Mouse (Mus musculus): ENCODE results near the gene Dock1. TPM values are rescaled to one million over a fixed set of nuclear protein-coding genes. Genes with fewer than 3 reads are reported as not detected.
A peak's percentile ranks its signal among the peaks of the same experiment; 100 is the strongest.

Dock1 gene
- polyA plus RNA-seq, 1 experiment, result 14.3 TPM

DNA sequence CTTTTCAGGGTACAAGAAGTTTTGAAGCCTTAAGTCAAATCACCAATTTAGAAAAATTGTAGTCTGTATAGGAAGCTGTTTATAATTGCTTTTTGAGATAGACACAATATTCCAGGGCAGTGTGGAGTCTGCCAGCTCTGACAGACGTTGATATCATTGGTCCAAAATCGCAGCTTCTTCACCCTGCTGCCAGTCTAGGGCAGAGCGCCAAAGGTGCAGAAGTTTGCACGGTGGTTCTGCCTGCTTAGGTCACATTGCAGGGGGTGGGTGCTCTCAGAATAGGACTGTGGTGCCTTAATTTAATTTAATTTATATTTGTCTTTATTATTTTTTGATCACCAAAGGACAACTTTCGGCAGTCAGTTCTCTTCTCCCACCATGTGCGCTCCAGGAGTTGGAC, 288.6 kb downstream of the Dock1 start:
- no peaks in the 10 kb centered on the region for H3K4me1 ChIP-seq (ENCODE audit: control insufficient read depth, insufficient read depth, low read length)
- H3K4me3 ChIP-seq (ENCODE audit: insufficient read depth, low read length), result no peak overlapping the region
- TF ChIP-seq CTCF (IDR thresholded peaks at IDR 0.05; ENCODE audit: extremely low read depth, insufficient read depth, low read length) (no peak), POLR2A (IDR thresholded peaks at IDR 0.05; ENCODE audit: extremely low read depth, insufficient read depth, low read length) (no peak)
- no peak overlapping the region for H3K27ac ChIP-seq (ENCODE audit: insufficient read depth, low read length)

DNA sequence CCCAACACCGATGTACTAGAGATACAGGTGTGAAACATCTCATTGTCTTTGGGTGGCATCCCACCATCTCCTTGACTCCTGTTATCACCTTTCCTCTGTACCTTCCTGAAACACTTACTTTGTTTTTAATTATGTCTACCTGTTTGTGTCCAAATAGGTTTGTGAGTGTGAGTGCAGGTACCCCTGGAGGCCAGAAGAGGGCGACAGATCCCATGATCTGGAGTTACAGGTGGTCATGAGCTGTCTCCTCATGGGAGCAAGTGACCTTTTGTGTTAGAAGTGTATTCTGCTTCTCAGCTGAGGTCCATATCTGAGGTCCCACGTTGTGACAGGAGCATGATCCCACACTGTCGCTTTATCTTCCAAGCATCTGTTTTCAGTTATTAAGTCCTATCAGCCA, 290.4 kb downstream of the Dock1 start:
- no peak overlapping the region for H3K4me3 ChIP-seq (ENCODE audit: insufficient read depth, low read length)
- TF ChIP-seq POLR2A (IDR thresholded peaks at IDR 0.05; ENCODE audit: extremely low read depth, insufficient read depth, low read length), result no peak
- peak; percentile 32; the same call in 1 of the 2 replicates for TF ChIP-seq CTCF (IDR thresholded peaks at IDR 0.05; ENCODE audit: extremely low read depth, insufficient read depth, low read length)
- H3K27ac ChIP-seq (ENCODE audit: insufficient read depth, low read length), result no peak overlapping the region
- no peaks in the 10 kb centered on the region for H3K4me1 ChIP-seq (ENCODE audit: control insufficient read depth, insufficient read depth, low read length)

DNA sequence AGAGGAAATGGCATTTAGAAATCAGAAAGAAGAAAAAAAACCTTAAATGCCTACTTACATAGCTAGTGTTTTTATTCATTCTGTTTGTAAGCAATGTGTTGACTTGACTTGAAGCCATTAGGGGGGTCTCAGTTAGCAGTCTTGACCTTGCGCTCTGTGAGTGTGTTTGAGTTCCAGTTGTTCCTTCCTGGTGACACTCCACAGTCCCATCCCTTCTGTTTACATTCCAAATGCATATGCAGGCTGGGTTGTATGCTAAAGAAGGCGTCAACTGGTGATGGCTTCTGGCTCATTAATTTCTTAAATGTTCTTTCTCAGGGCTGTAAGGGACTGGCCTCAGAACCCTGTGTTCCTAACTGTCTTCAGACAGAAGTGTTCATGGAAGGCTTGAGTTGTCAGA, 291.2 kb downstream of the Dock1 start:
- H3K27ac ChIP-seq (ENCODE audit: insufficient read depth, low read length), result no peak overlapping the region
- H3K4me1 ChIP-seq (ENCODE audit: control insufficient read depth, insufficient read depth, low read length), result no peaks in the 10 kb centered on the region
- no peak overlapping the region for H3K4me3 ChIP-seq (ENCODE audit: insufficient read depth, low read length)
- no peak for TF ChIP-seq CTCF (IDR thresholded peaks at IDR 0.05; ENCODE audit: extremely low read depth, insufficient read depth, low read length)
- no peak for TF ChIP-seq POLR2A (IDR thresholded peaks at IDR 0.05; ENCODE audit: extremely low read depth, insufficient read depth, low read length)

DNA sequence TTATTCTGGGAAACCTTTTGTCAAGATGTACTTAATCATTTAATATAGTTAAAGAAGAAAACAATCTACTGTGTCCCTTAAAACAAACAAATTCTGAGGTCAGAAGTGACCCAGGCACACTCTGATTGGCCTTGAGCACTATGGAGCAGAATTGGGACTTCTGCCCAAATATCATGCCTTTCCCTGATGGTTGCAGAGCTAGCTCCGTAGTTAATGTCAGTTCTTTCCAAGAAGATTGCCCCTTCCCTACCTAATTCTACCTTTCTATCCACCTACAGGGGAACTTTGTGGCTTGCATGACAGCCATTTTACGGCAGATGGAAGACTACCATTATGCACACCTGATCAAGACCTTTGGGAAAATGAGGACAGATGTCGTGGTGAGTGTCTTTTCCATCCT, 319.8 kb downstream of the Dock1 start:
- Histone ChIP-seq H3K27ac (ENCODE audit: insufficient read depth, low read length) (no peak overlapping the region), H3K4me1 (ENCODE audit: control insufficient read depth, insufficient read depth, low read length) (no peaks in the 10 kb centered on the region), H3K4me3 (ENCODE audit: insufficient read depth, low read length) (no peak overlapping the region)
- TF ChIP-seq POLR2A (IDR thresholded peaks at IDR 0.05; ENCODE audit: extremely low read depth, insufficient read depth, low read length), result no peak
- TF ChIP-seq CTCF (IDR thresholded peaks at IDR 0.05; ENCODE audit: extremely low read depth, insufficient read depth, low read length), result no peak

DNA sequence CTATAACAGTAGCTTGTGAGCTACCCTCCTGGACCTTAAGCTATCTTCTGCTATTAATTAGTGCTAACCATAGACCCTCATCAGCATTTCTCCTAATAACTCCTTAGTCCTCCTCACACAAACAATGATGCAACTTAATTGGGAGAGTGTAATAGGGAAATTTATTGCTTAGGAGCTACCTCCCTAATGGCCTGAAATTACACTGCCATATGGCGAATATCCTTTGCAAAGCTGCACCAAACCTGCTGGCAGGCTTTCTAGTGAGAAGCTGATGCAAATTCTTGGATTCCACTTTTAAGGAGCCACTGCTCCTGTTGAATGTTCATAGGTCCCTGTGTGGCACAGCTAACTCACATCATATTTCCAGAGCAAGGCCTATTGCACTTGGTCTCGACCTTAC, 320.5 kb downstream of the Dock1 start:
- Histone ChIP-seq H3K4me3 (ENCODE audit: insufficient read depth, low read length) (no peak overlapping the region), H3K27ac (ENCODE audit: insufficient read depth, low read length) (no peak overlapping the region), H3K4me1 (ENCODE audit: control insufficient read depth, insufficient read depth, low read length) (no peaks in the 10 kb centered on the region)
- TF ChIP-seq POLR2A (IDR thresholded peaks at IDR 0.05; ENCODE audit: extremely low read depth, insufficient read depth, low read length), result no peak
- TF ChIP-seq CTCF (IDR thresholded peaks at IDR 0.05; ENCODE audit: extremely low read depth, insufficient read depth, low read length), result no peak

DNA sequence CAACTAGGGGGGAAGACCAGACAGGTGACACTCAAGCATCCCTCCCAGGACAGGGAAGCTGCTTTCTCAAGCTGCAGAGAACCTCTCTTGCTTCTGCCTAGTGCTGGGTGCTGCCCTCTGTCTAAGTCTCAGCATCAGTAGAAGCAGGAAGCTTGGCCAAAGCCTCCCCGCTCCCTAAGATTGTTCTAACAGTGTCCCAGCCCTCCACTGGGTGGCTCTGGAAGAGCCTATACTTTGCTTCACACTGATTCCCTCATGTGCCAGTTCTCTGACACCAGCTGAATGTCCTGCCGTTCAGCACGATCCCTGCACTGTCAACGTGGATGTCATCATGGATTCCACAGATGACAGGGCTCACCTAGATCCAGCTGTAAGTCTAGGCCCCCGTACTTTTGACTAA, 324.5 kb downstream of the Dock1 start:
- TF ChIP-seq POLR2A (IDR thresholded peaks at IDR 0.05; ENCODE audit: extremely low read depth, insufficient read depth, low read length) (no peak), CTCF (IDR thresholded peaks at IDR 0.05; ENCODE audit: extremely low read depth, insufficient read depth, low read length) (no peak)
- Histone ChIP-seq H3K4me1 (ENCODE audit: control insufficient read depth, insufficient read depth, low read length) (no peaks in the 10 kb centered on the region), H3K27ac (ENCODE audit: insufficient read depth, low read length) (no peak overlapping the region), H3K4me3 (ENCODE audit: insufficient read depth, low read length) (no peak overlapping the region)

DNA sequence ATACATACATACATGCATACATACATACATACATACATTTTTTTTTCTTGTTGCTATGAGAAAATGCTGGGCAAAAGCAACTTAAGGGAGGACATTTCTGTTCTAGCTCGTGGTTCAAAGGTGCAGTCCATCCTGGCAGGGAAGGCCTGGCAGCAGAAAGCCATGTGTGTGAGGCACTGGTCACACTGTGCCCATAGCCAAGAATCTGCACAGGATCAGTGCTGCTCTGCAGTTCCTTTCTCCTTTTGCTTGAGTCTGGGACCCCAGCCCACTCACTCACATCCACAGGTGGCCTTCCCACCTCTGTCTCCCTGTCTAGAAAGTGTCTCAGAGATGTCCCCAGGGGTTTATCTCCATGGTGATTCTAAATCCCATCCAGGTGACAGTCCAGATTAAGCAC, 331.8 kb downstream of the Dock1 start:
- no peaks in the 10 kb centered on the region for H3K4me1 ChIP-seq (ENCODE audit: control insufficient read depth, insufficient read depth, low read length)
- no peak for TF ChIP-seq CTCF (IDR thresholded peaks at IDR 0.05; ENCODE audit: extremely low read depth, insufficient read depth, low read length)
- H3K4me3 ChIP-seq (ENCODE audit: insufficient read depth, low read length), result no peak overlapping the region

DNA sequence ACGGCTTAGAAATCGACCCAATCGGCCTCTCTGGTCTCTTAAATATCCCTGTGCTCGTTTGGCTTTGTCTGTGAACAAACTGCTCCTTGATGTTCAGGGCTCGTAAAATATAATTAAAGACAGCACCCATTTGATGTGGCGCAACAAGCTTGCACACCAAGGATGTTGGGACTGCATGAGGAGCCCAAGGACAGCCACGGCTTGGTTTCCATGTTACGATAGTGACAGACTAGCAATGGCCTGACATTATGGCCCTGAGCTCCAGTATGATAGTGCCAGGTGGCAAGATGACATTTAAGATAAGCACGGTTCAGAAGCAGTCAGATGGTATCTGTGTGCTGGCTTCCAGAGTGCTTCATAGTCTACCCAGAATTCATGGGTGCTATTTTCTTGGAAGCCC, 332.4 kb downstream of the Dock1 start:
- TF ChIP-seq CTCF (IDR thresholded peaks at IDR 0.05; ENCODE audit: extremely low read depth, insufficient read depth, low read length) (no peak), POLR2A (IDR thresholded peaks at IDR 0.05; ENCODE audit: extremely low read depth, insufficient read depth, low read length) (no peak)
- no peak overlapping the region for H3K4me3 ChIP-seq (ENCODE audit: insufficient read depth, low read length)
- H3K4me1 ChIP-seq (ENCODE audit: control insufficient read depth, insufficient read depth, low read length), result no peaks in the 10 kb centered on the region
- H3K27ac ChIP-seq (ENCODE audit: insufficient read depth, low read length), result no peak overlapping the region

More for the DNA sequence above, 331.8 kb downstream of the Dock1 start:
- H3K27ac ChIP-seq (ENCODE audit: insufficient read depth, low read length), result no peak overlapping the region

DNA sequence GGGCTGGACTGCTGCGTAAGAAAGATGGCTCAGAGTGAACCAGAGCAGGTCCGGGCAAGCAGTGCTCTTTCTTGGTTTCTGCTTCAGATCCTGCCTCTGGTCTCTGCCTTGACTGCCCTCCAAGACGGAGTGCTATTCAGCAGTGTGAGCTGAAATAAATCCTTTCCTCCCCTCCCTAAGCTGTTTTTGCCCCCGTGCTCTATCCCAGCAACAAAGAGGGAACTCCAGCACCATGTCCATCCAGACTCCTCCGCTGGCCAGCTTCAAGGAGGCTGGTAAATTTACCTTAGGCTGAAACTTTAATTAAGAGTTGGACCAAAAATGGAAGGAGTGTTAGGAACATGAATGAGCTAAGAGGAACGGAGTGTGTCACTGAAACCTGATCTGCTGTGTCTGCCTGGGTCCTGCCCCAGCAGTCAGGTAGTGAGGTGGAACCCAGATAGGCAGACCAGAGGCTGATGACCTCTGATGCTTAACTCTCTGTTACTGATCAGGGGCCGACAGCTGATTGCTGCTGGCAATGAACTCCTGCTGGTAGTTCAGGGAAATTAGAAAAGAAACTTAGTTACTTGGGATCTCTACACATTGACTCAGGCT, 335.6 kb downstream of the Dock1 start:
- Histone ChIP-seq H3K27ac (ENCODE audit: insufficient read depth, low read length) (no peak overlapping the region), H3K4me3 (ENCODE audit: insufficient read depth, low read length) (no peak overlapping the region), H3K4me1 (ENCODE audit: control insufficient read depth, insufficient read depth, low read length) (no peaks in the 10 kb centered on the region)
- TF ChIP-seq POLR2A (IDR thresholded peaks at IDR 0.05; ENCODE audit: extremely low read depth, insufficient read depth, low read length), result no peak
- TF ChIP-seq CTCF (IDR thresholded peaks at IDR 0.05; ENCODE audit: extremely low read depth, insufficient read depth, low read length), result no peak

DNA sequence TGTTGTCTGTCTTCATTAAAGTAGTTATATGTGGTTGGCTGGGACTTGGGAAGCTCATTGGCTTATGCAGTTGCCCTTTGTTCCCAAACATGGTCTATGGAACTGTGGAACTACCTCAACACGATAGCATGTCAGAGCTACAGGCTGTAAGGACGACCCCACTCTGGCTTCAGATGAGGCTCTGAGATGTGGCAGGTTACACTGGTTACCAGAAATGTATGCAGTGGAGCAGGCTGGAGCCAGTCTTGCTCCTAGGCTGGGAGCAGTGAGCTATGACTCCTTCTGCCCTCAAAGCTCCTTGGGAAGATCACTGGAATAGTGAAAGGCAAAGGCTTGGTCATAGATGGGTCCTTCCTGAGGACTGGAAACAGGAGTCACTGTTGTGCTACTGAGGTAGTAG, 337.6 kb downstream of the Dock1 start:
- no peak overlapping the region for H3K27ac ChIP-seq (ENCODE audit: insufficient read depth, low read length)
- TF ChIP-seq POLR2A (IDR thresholded peaks at IDR 0.05; ENCODE audit: extremely low read depth, insufficient read depth, low read length), result no peak
- no peak for TF ChIP-seq CTCF (IDR thresholded peaks at IDR 0.05; ENCODE audit: extremely low read depth, insufficient read depth, low read length)
- no peaks in the 10 kb centered on the region for H3K4me1 ChIP-seq (ENCODE audit: control insufficient read depth, insufficient read depth, low read length)
- no peak overlapping the region for H3K4me3 ChIP-seq (ENCODE audit: insufficient read depth, low read length)
